Mouse (Mus musculus): ENCODE data around the gene Cpne4.

DNA sequence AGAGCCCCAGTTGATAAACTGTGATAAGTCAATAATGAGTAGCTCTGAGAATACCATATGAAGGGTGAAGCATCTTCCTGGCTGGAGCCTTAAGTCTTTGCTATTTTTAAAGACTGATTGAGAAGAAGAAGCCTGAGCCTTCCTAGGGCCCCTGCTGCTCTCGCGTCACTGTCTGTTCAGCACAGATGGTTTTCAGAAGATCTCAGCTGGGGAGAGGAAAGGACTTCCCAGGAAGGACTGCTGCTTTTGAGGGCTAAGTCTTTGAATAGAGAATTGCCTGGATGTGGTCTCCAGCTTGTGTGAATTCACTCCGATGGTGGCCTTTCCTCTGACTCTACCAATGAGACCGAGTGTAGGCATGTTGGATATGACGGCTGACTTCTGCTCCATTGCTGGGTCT is 163.7 kb downstream of the Cpne4 start:
- TF ChIP-seq CTCF (IDR thresholded peaks at IDR 0.05; ENCODE audit: extremely low read depth, insufficient read depth, insufficient read length, insufficient replicate concordance) = no peak
- TF ChIP-seq POLR2A (IDR thresholded peaks at IDR 0.05; ENCODE audit: low read depth, low read length) = no peak
